Mouse (Mus musculus): ENCODE results near the gene Palm2.

GRCm38 (mm10) chr4:57719370-57719769, 285.3 kb downstream of the Palm2 start:
- TF ChIP-seq CTCF (IDR thresholded peaks at IDR 0.05; ENCODE audit: extremely low read depth, insufficient read depth, low read length) (no peak), POLR2A (IDR thresholded peaks at IDR 0.05; ENCODE audit: extremely low read depth, insufficient read depth, low read length) (no peak)
